Comparison of ENCODE assay signal across 16 mouse cellular contexts in the genomic region with DNA sequence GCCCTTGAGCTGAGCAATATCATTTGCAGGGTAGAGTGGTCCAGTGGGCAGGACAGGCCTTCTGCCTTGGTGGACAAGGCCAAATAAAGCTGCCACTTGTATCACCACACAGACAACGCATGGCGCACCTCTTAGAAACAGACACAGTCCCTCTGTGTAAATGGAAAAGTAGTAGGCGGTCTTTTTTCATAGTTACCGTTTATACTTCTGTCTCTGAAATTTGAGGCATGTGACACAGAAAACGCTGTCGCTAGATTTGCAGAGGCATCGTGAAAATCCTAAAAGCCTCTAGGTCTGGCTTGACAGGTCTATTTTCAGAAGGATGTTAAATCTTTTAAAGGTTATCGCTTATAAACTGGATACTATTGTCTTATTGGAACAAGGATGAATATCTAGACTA.
"Had no signal": no experiment of that assay in that cellular context is flagged by ENCODE, and none has a peak within 500 bp of the region (broad histone marks: within the 10 kb centered on the region; RNA-seq: fewer than 3 reads in every experiment).

No protein-coding gene starts in this region.

- ATAC-seq: liver, postnatal 0 days had no signal

- H3K36me3 ChIP-seq: limb, embryonic 12.5 days; liver, embryonic 13.5 days; lung, embryonic 15.5 days; midbrain, embryonic 12.5 days; neural tube, embryonic 12.5 days had no signal

- H3K9ac ChIP-seq: limb, embryonic 12.5 days; liver, embryonic 13.5 days; liver, postnatal 0 days; lung, embryonic 15.5 days; midbrain, embryonic 12.5 days; neural tube, embryonic 12.5 days had no signal

- H3K4me3 ChIP-seq: left cerebral cortex, adult 2 months; limb, embryonic 12.5 days; liver, embryonic 13.5 days; lung, embryonic 15.5 days; megakaryocyte, embryonic 14.5 days; midbrain, embryonic 12.5 days; neural tube, embryonic 12.5 days had no signal

- DNase-seq: kidney, adult 18-20 months; kidney, postnatal 10 days; kidney, postnatal 4 days; liver; liver, embryonic 13.5 days; liver, postnatal 0 days; lung, postnatal 14 days; right cerebral cortex, postnatal 14 days; thymus, postnatal 4 days had no signal

- H3K27ac ChIP-seq: left cerebral cortex, adult 2 months; limb, embryonic 12.5 days; liver, embryonic 13.5 days; lung, embryonic 15.5 days; macrophage; neural tube, embryonic 12.5 days had no signal

- H3K27me3 ChIP-seq: limb, embryonic 12.5 days; liver, embryonic 13.5 days; lung, embryonic 15.5 days; midbrain, embryonic 12.5 days; neural tube, embryonic 12.5 days had no signal

- H3K4me2 ChIP-seq: limb, embryonic 12.5 days; liver, embryonic 13.5 days; lung, embryonic 15.5 days had no signal

- H3K4me1 ChIP-seq: liver, embryonic 13.5 days; megakaryocyte, embryonic 14.5 days had no signal

- H3K9me3 ChIP-seq: lung, embryonic 15.5 days had no signal
